Comparison of ENCODE assay signal across 9 mouse cellular contexts in the genomic region with DNA sequence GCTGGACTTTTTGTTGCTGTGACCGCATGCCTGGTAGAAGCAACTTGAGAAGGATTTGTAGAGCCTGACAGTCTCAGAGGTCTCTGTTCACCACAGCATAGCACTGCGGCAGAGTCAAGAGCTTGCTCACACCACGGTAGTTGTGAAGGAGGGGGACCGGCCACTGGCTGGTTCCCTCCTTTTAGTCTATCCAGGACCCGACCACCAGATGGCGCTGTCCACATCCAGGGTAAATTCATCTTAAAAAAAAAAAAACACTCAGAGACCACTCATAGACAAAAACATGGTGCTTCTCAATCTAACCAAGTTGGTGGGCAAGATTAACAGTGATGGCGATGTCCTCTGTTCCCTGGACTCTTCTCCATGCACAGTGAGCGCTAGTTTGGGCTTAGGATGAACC. TPM values are rescaled to one million over a fixed set of nuclear protein-coding genes. Genes with fewer than 3 reads are reported as not detected.
DNase-seq lines count a peak whose midpoint lies in the region; ATAC-seq and TF ChIP-seq lines count a peak whose summit lies in the region.
"Had no signal": no experiment of that assay in that cellular context is flagged by ENCODE, and none has a peak within 500 bp of the region (broad histone marks: within the 10 kb centered on the region; RNA-seq: fewer than 3 reads in every experiment).

No protein-coding gene starts in this region.

- H3K9ac ChIP-seq in liver, postnatal 0 days (replicated peaks), result no peak overlapping the region

- WGBS in liver, postnatal 0 days (ENCODE audit: insufficient replicate concordance), result 64% methylated on average over 8 of the region's 8 CpGs

- no peak for TF ChIP-seq EP300 in liver, postnatal 0 days (IDR thresholded peaks at IDR 0.05; ENCODE audit: low read depth)

- H3K4me2 ChIP-seq in liver, postnatal 0 days (ENCODE audit: low read depth, low read length), result no peak overlapping the region

- peak; percentile 46 for DNase-seq in adrenal gland, postnatal 14 days
- DNase-seq in adrenal gland, adult 8-10 months, result no peak
- DNase-seq in urinary bladder, postnatal 14 days (ENCODE audit: low spot score), result peak; percentile 32
- DNase-seq in urinary bladder, postnatal 10 days (ENCODE audit: low spot score), result no peak
- peak; percentile 59 for DNase-seq in liver, postnatal 0 days
- DNase-seq in retina, postnatal 1 day, result no peak
- DNase-seq in gastrocnemius, postnatal 10 days, result no peak
- DNase-seq in cerebellum, adult 11-12 months, result no peak

- peaks cover 2% of the 10 kb centered on the region; the same call in 1 of the 2 replicates for H3K4me1 ChIP-seq in liver, postnatal 0 days (ENCODE audit: insufficient read depth)

- no peaks in the 10 kb centered on the region for H3K27me3 ChIP-seq in liver, postnatal 0 days (ENCODE audit: insufficient read depth, low read length)

- peak; percentile 67 for TF ChIP-seq CTCF in liver, postnatal 0 days (IDR thresholded peaks at IDR 0.05; ENCODE audit: low read depth)

- no peaks in the 10 kb centered on the region for H3K9me3 ChIP-seq in liver, postnatal 0 days (ENCODE audit: low read length)

- no peaks in the 10 kb centered on the region for H3K36me3 ChIP-seq in liver, postnatal 0 days (replicated peaks; ENCODE audit: insufficient read depth, low read length)

- no peak overlapping the region for H3K4me3 ChIP-seq in liver, postnatal 0 days (ENCODE audit: low read depth, low read length)

- no peak overlapping the region for H3K27ac ChIP-seq in liver, postnatal 0 days (ENCODE audit: low read depth)
- H3K27ac ChIP-seq: macrophage had no signal

- ATAC-seq in liver, postnatal 0 days, result no peak

RNA-seq across cellular contexts. Expression of a gene that starts 1.7 kb away (rescaled TPM):
- not detected in 2 replicates for total RNA-seq in adrenal gland, postnatal 14 days (2021)
- under 1 TPM in 1 of 4 experiments, not detected in 3; 0.09 TPM for total RNA-seq in adrenal gland, adult 8-10 months (2022)
- not detected in 2 replicates for polyA plus RNA-seq in liver, postnatal 0 days (2015; fragmentation: Nextera tagmentation; extraction: Ambion mirVana)
- under 1 TPM in 1 of 2 experiments, not detected in 1; 0.09 TPM for total RNA-seq in gastrocnemius, postnatal 10 days (2021)
- polyA plus RNA-seq: macrophage had no signal

Comparison
In these comparisons a context has a peak if more than half of its experiments do, and no peak if none do; other contexts are left out.
1. DNase-seq: peak in adrenal gland, postnatal 14 days (single experiment), urinary bladder, postnatal 14 days (single experiment) and liver, postnatal 0 days (single experiment); none in adrenal gland, adult 8-10 months (single experiment), urinary bladder, postnatal 10 days (single experiment), retina, postnatal 1 day (single experiment), gastrocnemius, postnatal 10 days (single experiment) and cerebellum, adult 11-12 months (single experiment).